Mouse (Mus musculus) liver, embryonic 14.5 days (tissue): ENCODE data around the gene Gm13285. TPM values are rescaled to one million over a fixed set of nuclear protein-coding genes. Genes with fewer than 3 reads are reported as not detected.

Experiments used
- ATAC-seq: fragments of 200-750 bp; cut with Nextera tagmentation; 2 replicates; pipeline ENCODE4 v1.8.0; 2017; ENCODE audit warnings: moderate number of reproducible peaks, mild to moderate bottlenecking, moderate library complexity; ENCODE audit not compliant: insufficient read depth
- DNase-seq, 3 experiments: peaks; one replicate each; pipeline ENCODE4 v3.0.0-alpha.2; 2012 to 2013; ENCODE audit warnings: low read depth in 3 of 3, low spot score in 3 of 3
- H3K27ac ChIP-seq: fragments of 300-500 bp; sonication (generic); 2 replicates; pipeline ENCODE4 v1.5.1; 2014; ENCODE audit warnings: moderate library complexity, mild to moderate bottlenecking, control low read depth, inconsistent platforms
- H3K27me3 ChIP-seq: fragments of 300-500 bp; sonication (generic); 2 replicates; pipeline ENCODE4 v1.6.1; 2014; ENCODE audit warnings: mild to moderate bottlenecking, low read length, moderate library complexity; ENCODE audit not compliant: control insufficient read depth, insufficient read depth
- H3K36me3 ChIP-seq: fragments of 300-500 bp; sonication (generic); replicated peaks from 2 replicates; pipeline ENCODE4 v1.6.1; 2014; ENCODE audit warnings: low read depth; ENCODE audit not compliant: control insufficient read depth, insufficient read depth
- H3K4me1 ChIP-seq, 2 experiments: fragments of 200-500 bp in 1 of 2; fragments of 300-500 bp in 1 of 2; sonication (generic) in 1 of 2; replicated peaks; 2 replicates each; pipeline ENCODE4 v1.6.1; 2012 to 2014; ENCODE audit warnings: antibody characterized with exemption in 1 of 2, inconsistent platforms in 1 of 2, low read length in 1 of 2; ENCODE audit not compliant: control insufficient read depth in 2 of 2, insufficient read depth in 2 of 2
- H3K4me2 ChIP-seq: fragments of 300-500 bp; sonication (generic); 2 replicates; pipeline ENCODE4 v1.6.1; 2014; ENCODE audit warnings: low read depth, mild to moderate bottlenecking, control low read depth, moderate library complexity
- H3K4me3 ChIP-seq, 2 experiments: fragments of 200-500 bp in 1 of 2; fragments of 300-500 bp in 1 of 2; sonication (generic) in 1 of 2; 2 replicates each; pipeline ENCODE4 v1.5.1; 2012 to 2014; ENCODE audit warnings: low read depth in 2 of 2, low read length in 2 of 2, mild to moderate bottlenecking in 2 of 2, control low read depth in 1 of 2, inconsistent platforms in 1 of 2, moderate library complexity in 1 of 2; ENCODE audit not compliant: insufficient read depth in 1 of 2
- H3K9ac ChIP-seq: fragments of 300-500 bp; sonication (generic); replicated peaks from 2 replicates; pipeline ENCODE4 v1.6.1; 2014; ENCODE audit warnings: mild to moderate bottlenecking, control low read depth, moderate library complexity
- H3K9me3 ChIP-seq: fragments of 300-500 bp; sonication (generic); 2 replicates; pipeline ENCODE4 v1.6.1; 2016; ENCODE audit warnings: low read length, mixed read lengths; ENCODE audit not compliant: control insufficient read depth
- CTCF ChIP-seq: IDR thresholded peaks from 2 replicates; pipeline ENCODE4 v1.5.1; 2016; ENCODE audit warnings: antibody characterized with exemption, low read depth, control low read depth
- EP300 ChIP-seq: IDR thresholded peaks from 2 replicates; pipeline ENCODE4 v1.6.1; 2016; ENCODE audit warnings: antibody characterized with exemption, low read depth
- WGBS: fragments of 180-500 bp; shearing (Covaris S2); extraction: QIAGEN DNeasy Blood & Tissue Kit; methylation state at CpG from one replicate; pipeline ENCODE4 v1.1.7; 2014; ENCODE audit not compliant: insufficient replicate concordance; 5-methylcytosine and 5-hydroxymethylcytosine counted together
- polyA plus RNA-seq, 2 experiments: library from polyadenylated mRNA; depleted of rRNA in 1 of 2; stranded (reverse) in 1 of 2; unstranded in 1 of 2; fragments of >200 nt; fragmentation: Nextera tagmentation in 1 of 2; extraction: Ambion mirVana in 1 of 2; gene quantifications; 2 replicates each; pipeline versions ENCODE4 v1.2.1 to v1.2.3; 2012 to 2014

Gm13285 gene
- polyA plus RNA-seq, 2 experiments: not detected

- ATAC-seq (no peak), DNase-seq (no peak)
- H3K36me3 ChIP-seq: no peaks in the 10 kb centered on the region
- H3K4me3 ChIP-seq: no peak overlapping the region
- no peak overlapping the region for H3K27ac ChIP-seq
- H3K9me3 ChIP-seq: no peaks in the 10 kb centered on the region
- no peaks in the 10 kb centered on the region for H3K4me1 ChIP-seq
- H3K27me3 ChIP-seq: no peaks in the 10 kb centered on the region
- H3K9ac ChIP-seq: no peak overlapping the region
- WGBS: 27% methylated on average over 3 of the region's 3 CpGs
- TF ChIP-seq CTCF (peak; percentile 41; the same call in 1 of the 2 replicates), EP300 (no peak)
- H3K4me2 ChIP-seq: no peak overlapping the region
Measured at GRCm38 (mm10) chr4:88838828-88839227, 39.4 kb downstream of the Gm13285 start.

GRCm38 (mm10) chr4:88840058-88840457 is 40.6 kb downstream of the Gm13285 start:
- Histone ChIP-seq H3K27ac (no peak overlapping the region), H3K9ac (no peak overlapping the region), H3K4me3 (no peak overlapping the region), H3K36me3 (no peaks in the 10 kb centered on the region), H3K4me2 (no peak overlapping the region), H3K9me3 (no peaks in the 10 kb centered on the region), H3K27me3 (no peaks in the 10 kb centered on the region), H3K4me1 (no peaks in the 10 kb centered on the region)
- TF ChIP-seq CTCF: no peak
- no peak for TF ChIP-seq EP300
- 43% methylated on average over 3 of the region's 3 CpGs for WGBS
- DNase-seq: no peak
- ATAC-seq: no peak

DNA sequence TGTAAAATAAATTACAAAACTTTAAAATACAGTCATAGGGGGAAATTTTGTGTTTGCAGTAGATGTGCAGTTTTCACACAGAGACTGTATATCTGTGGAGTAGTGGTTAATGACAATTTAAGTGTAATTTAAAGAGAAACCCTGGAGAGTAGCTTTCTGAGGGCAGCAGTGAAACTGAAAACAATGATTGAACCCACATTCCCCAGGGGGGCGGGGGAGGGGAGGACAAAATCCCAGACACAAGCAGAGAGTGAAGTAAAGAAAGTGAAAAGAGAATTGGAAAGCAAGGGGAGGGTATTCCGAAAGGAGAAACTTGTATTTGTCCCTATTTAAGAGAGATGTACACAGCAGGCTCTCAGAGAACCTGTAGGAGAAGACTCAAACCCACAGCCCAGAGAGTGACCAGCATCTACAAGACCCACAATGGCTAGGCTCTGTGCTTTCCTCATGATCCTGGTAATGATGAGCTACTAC is 42.0 kb downstream of the Gm13285 start, which contains the start of gene Ifna4:
Gene Ifna4 (plus strand): TSS at position 424 of the 474 bp plus-strand sequence.
- no peak for TF ChIP-seq CTCF
- Histone ChIP-seq H3K4me1 (no peaks in the 10 kb centered on the region), H3K27me3 (no peaks in the 10 kb centered on the region), H3K9me3 (no peaks in the 10 kb centered on the region), H3K27ac (no peak within 1 kb of the TSS), H3K4me2 (no peak within 1 kb of the TSS), H3K36me3 (no peaks in the 10 kb centered on the region), H3K4me3 (no peak within 1 kb of the TSS), H3K9ac (no peak within 1 kb of the TSS)
- DNase-seq (no peak), ATAC-seq (no peak)
- WGBS: 35% methylated on average over 2 of the region's 2 CpGs

GRCm38 (mm10) chr4:88845334-88845733 is 45.9 kb downstream of the Gm13285 start:
- H3K4me2 ChIP-seq: no peak overlapping the region
- H3K9ac ChIP-seq: no peak overlapping the region
- H3K4me1 ChIP-seq: no peaks in the 10 kb centered on the region
- H3K27me3 ChIP-seq: no peaks in the 10 kb centered on the region
- H3K4me3 ChIP-seq: no peak overlapping the region
- TF ChIP-seq CTCF (no peak; the same call in 1 of the 2 replicates), EP300 (no peak)
- H3K27ac ChIP-seq: no peak overlapping the region
- no peaks in the 10 kb centered on the region for H3K36me3 ChIP-seq
- 27% methylated on average over 2 of the region's 2 CpGs for WGBS
- ATAC-seq: no peak
- no peak for DNase-seq
- H3K9me3 ChIP-seq: no peaks in the 10 kb centered on the region

DNA sequence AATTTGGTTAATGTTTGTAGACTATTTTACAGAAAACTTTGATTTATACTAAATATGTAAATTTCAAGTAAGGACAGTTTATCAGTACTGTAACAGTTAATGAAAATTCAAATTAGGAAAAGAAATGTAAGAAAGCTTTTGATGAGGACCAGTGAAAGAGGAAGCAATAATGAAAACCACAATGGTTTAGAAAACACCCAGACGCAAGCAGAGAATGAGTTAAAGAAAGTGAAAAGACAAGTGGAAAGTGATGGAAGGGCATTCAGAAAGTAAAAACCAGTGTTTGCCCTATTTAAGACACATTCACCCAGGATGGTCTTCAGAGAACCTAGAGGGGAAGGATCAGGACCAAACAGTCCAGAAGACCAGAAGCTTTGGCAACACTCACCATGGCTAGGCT is 50.2 kb downstream of the Gm13285 start, which contains the start of gene Ifna1:
Gene Ifna1 (plus strand): TSS at position 390 of the 400 bp plus-strand sequence.
- Histone ChIP-seq H3K27ac (no peak within 1 kb of the TSS), H3K4me1 (no peaks in the 10 kb centered on the region), H3K9me3 (no peaks in the 10 kb centered on the region), H3K36me3 (no peaks in the 10 kb centered on the region), H3K27me3 (no peaks in the 10 kb centered on the region), H3K4me2 (no peak within 1 kb of the TSS), H3K4me3 (no peak within 1 kb of the TSS), H3K9ac (no peak within 1 kb of the TSS)
- DNase-seq (no peak), ATAC-seq (no peak)
- WGBS: 18% methylated on average over 1 of the region's 1 CpGs
- TF ChIP-seq EP300: no peak
- no peak for TF ChIP-seq CTCF

Other genes starting within 250 kb of the Gm13285 start
Only the 30 nearest of the 31 such genes appear.
- gene Ifna14, start 227.9 kb upstream of the Gm13285 start, polyA plus RNA-seq (2012; rRNA removed): not detected in 2 replicates
- gene Ifna14, start 227.9 kb upstream of the Gm13285 start, polyA plus RNA-seq (2014; fragmentation: Nextera tagmentation; extraction: Ambion mirVana): not detected in 2 replicates
- gene Ifna9, start 207.3 kb upstream of the Gm13285 start, polyA plus RNA-seq (2012; rRNA removed): not detected in 2 replicates
- gene Ifna9, start 207.3 kb upstream of the Gm13285 start, polyA plus RNA-seq (2014; fragmentation: Nextera tagmentation; extraction: Ambion mirVana): not detected in 2 replicates
- gene Ifna12, start 196.3 kb upstream of the Gm13285 start, polyA plus RNA-seq (2012; rRNA removed): not detected in 2 replicates
- not detected in 2 replicates for gene Ifna12, start 196.3 kb upstream of the Gm13285 start, polyA plus RNA-seq (2014; fragmentation: Nextera tagmentation; extraction: Ambion mirVana)
- gene C87499, start 165.3 kb upstream of the Gm13285 start, polyA plus RNA-seq (2012; rRNA removed): not detected in 2 replicates
- gene C87499, start 165.3 kb upstream of the Gm13285 start, polyA plus RNA-seq (2014; fragmentation: Nextera tagmentation; extraction: Ambion mirVana): not detected in 2 replicates
- not detected in 2 replicates for gene Ifna13, start 155.2 kb upstream of the Gm13285 start, polyA plus RNA-seq (2012; rRNA removed)
- not detected in 2 replicates for gene Ifna13, start 155.2 kb upstream of the Gm13285 start, polyA plus RNA-seq (2014; fragmentation: Nextera tagmentation; extraction: Ambion mirVana)
- not detected in 2 replicates for gene Ifna16, start 122.7 kb upstream of the Gm13285 start, polyA plus RNA-seq (2012; rRNA removed)
- gene Ifna16, start 122.7 kb upstream of the Gm13285 start, polyA plus RNA-seq (2014; fragmentation: Nextera tagmentation; extraction: Ambion mirVana): not detected in 2 replicates
- not detected in 2 replicates for gene Ifna2, start 115.8 kb upstream of the Gm13285 start, polyA plus RNA-seq (2012; rRNA removed)
- gene Ifna2, start 115.8 kb upstream of the Gm13285 start, polyA plus RNA-seq (2014; fragmentation: Nextera tagmentation; extraction: Ambion mirVana): not detected in 2 replicates
- gene Ifnab, start 108.3 kb upstream of the Gm13285 start, polyA plus RNA-seq (2012; rRNA removed): not detected in 2 replicates
- gene Ifnab, start 108.3 kb upstream of the Gm13285 start, polyA plus RNA-seq (2014; fragmentation: Nextera tagmentation; extraction: Ambion mirVana): not detected in 2 replicates
- 0.08 and 0.13 TPM in 2 replicates for gene Gm26566, start 77.9 kb upstream of the Gm13285 start, polyA plus RNA-seq (2012; rRNA removed)
- 0.24 and 0.43 TPM in 2 replicates for gene Gm26566, start 77.9 kb upstream of the Gm13285 start, polyA plus RNA-seq (2014; fragmentation: Nextera tagmentation; extraction: Ambion mirVana)
- gene Klhl9, start 77.2 kb upstream of the Gm13285 start, polyA plus RNA-seq (2012; rRNA removed): 6.4 and 9.1 TPM in 2 replicates
- gene Klhl9, start 77.2 kb upstream of the Gm13285 start, polyA plus RNA-seq (2014; fragmentation: Nextera tagmentation; extraction: Ambion mirVana): 26.5 and 28.1 TPM in 2 replicates
- gene Gm13271, start 44.8 kb upstream of the Gm13285 start, polyA plus RNA-seq (2012; rRNA removed): not detected in 2 replicates
- not detected in 2 replicates for gene Gm13271, start 44.8 kb upstream of the Gm13285 start, polyA plus RNA-seq (2014; fragmentation: Nextera tagmentation; extraction: Ambion mirVana)
- gene Gm13283, start 39.5 kb upstream of the Gm13285 start, polyA plus RNA-seq (2012; rRNA removed): 0.02 TPM in 1 of 2 replicates, not detected in the other
- 0.15 TPM in 1 of 2 replicates, not detected in the other for gene Gm13283, start 39.5 kb upstream of the Gm13285 start, polyA plus RNA-seq (2014; fragmentation: Nextera tagmentation; extraction: Ambion mirVana)
- not detected in 2 replicates for gene Gm13290, start 25.8 kb upstream of the Gm13285 start, polyA plus RNA-seq (2012; rRNA removed)
- 0.14 TPM in 1 of 2 replicates, not detected in the other for gene Gm13290, start 25.8 kb upstream of the Gm13285 start, polyA plus RNA-seq (2014; fragmentation: Nextera tagmentation; extraction: Ambion mirVana)
- gene Gm13289, start 22.7 kb upstream of the Gm13285 start, polyA plus RNA-seq (2012; rRNA removed): not detected in 2 replicates
- gene Gm13289, start 22.7 kb upstream of the Gm13285 start, polyA plus RNA-seq (2014; fragmentation: Nextera tagmentation; extraction: Ambion mirVana): not detected in 2 replicates
- not detected in 2 replicates for gene Gm13272, start 19.8 kb upstream of the Gm13285 start, polyA plus RNA-seq (2012; rRNA removed)
- gene Gm13272, start 19.8 kb upstream of the Gm13285 start, polyA plus RNA-seq (2014; fragmentation: Nextera tagmentation; extraction: Ambion mirVana): not detected in 2 replicates
- not detected in 2 replicates for gene Ifnz, start 17.5 kb upstream of the Gm13285 start, polyA plus RNA-seq (2012; rRNA removed)
- not detected in 2 replicates for gene Ifnz, start 17.5 kb upstream of the Gm13285 start, polyA plus RNA-seq (2014; fragmentation: Nextera tagmentation; extraction: Ambion mirVana)
- gene Gm13276, start 14.0 kb upstream of the Gm13285 start, polyA plus RNA-seq (2012; rRNA removed): not detected in 2 replicates
- not detected in 2 replicates for gene Gm13276, start 14.0 kb upstream of the Gm13285 start, polyA plus RNA-seq (2014; fragmentation: Nextera tagmentation; extraction: Ambion mirVana)
- not detected in 2 replicates for gene Gm13277, start 11.0 kb upstream of the Gm13285 start, polyA plus RNA-seq (2012; rRNA removed)
- gene Gm13277, start 11.0 kb upstream of the Gm13285 start, polyA plus RNA-seq (2014; fragmentation: Nextera tagmentation; extraction: Ambion mirVana): not detected in 2 replicates
- not detected in 2 replicates for gene Gm13278, start 8.1 kb upstream of the Gm13285 start, polyA plus RNA-seq (2012; rRNA removed)
- not detected in 2 replicates for gene Gm13278, start 8.1 kb upstream of the Gm13285 start, polyA plus RNA-seq (2014; fragmentation: Nextera tagmentation; extraction: Ambion mirVana)
- gene Gm13275, start 5.2 kb upstream of the Gm13285 start, polyA plus RNA-seq (2012; rRNA removed): not detected in 2 replicates
- gene Gm13275, start 5.2 kb upstream of the Gm13285 start, polyA plus RNA-seq (2014; fragmentation: Nextera tagmentation; extraction: Ambion mirVana): not detected in 2 replicates
- gene Gm13279, start 2.3 kb upstream of the Gm13285 start, polyA plus RNA-seq (2012; rRNA removed): not detected in 2 replicates
- gene Gm13279, start 2.3 kb upstream of the Gm13285 start, polyA plus RNA-seq (2014; fragmentation: Nextera tagmentation; extraction: Ambion mirVana): not detected in 2 replicates
- gene Gm13287, start 3.6 kb downstream of the Gm13285 start, polyA plus RNA-seq (2012; rRNA removed): not detected in 2 replicates
- not detected in 2 replicates for gene Gm13287, start 3.6 kb downstream of the Gm13285 start, polyA plus RNA-seq (2014; fragmentation: Nextera tagmentation; extraction: Ambion mirVana)
- not detected in 2 replicates for gene Gm13288, start 5.9 kb downstream of the Gm13285 start, polyA plus RNA-seq (2012; rRNA removed)
- gene Gm13288, start 5.9 kb downstream of the Gm13285 start, polyA plus RNA-seq (2014; fragmentation: Nextera tagmentation; extraction: Ambion mirVana): not detected in 2 replicates
- gene Ifna7, start 16.6 kb downstream of the Gm13285 start, polyA plus RNA-seq (2012; rRNA removed): not detected in 2 replicates
- not detected in 2 replicates for gene Ifna7, start 16.6 kb downstream of the Gm13285 start, polyA plus RNA-seq (2014; fragmentation: Nextera tagmentation; extraction: Ambion mirVana)
- not detected in 2 replicates for gene Ifna11, start 20.3 kb downstream of the Gm13285 start, polyA plus RNA-seq (2012; rRNA removed)
- gene Ifna11, start 20.3 kb downstream of the Gm13285 start, polyA plus RNA-seq (2014; fragmentation: Nextera tagmentation; extraction: Ambion mirVana): not detected in 2 replicates
- gene Ifna6, start 27.8 kb downstream of the Gm13285 start, polyA plus RNA-seq (2012; rRNA removed): not detected in 2 replicates
- not detected in 2 replicates for gene Ifna6, start 27.8 kb downstream of the Gm13285 start, polyA plus RNA-seq (2014; fragmentation: Nextera tagmentation; extraction: Ambion mirVana)
- not detected in 2 replicates for gene Ifna5, start 35.9 kb downstream of the Gm13285 start, polyA plus RNA-seq (2012; rRNA removed)
- not detected in 2 replicates for gene Ifna5, start 35.9 kb downstream of the Gm13285 start, polyA plus RNA-seq (2014; fragmentation: Nextera tagmentation; extraction: Ambion mirVana)
- not detected in 2 replicates for gene Ifna4, start 42.2 kb downstream of the Gm13285 start, polyA plus RNA-seq (2012; rRNA removed)
- not detected in 2 replicates for gene Ifna4, start 42.2 kb downstream of the Gm13285 start, polyA plus RNA-seq (2014; fragmentation: Nextera tagmentation; extraction: Ambion mirVana)
- not detected in 2 replicates for gene Ifna1, start 50.4 kb downstream of the Gm13285 start, polyA plus RNA-seq (2012; rRNA removed)
- not detected in 2 replicates for gene Ifna1, start 50.4 kb downstream of the Gm13285 start, polyA plus RNA-seq (2014; fragmentation: Nextera tagmentation; extraction: Ambion mirVana)
- gene Ifne, start 80.5 kb downstream of the Gm13285 start, polyA plus RNA-seq (2012; rRNA removed): not detected in 2 replicates
- not detected in 2 replicates for gene Ifne, start 80.5 kb downstream of the Gm13285 start, polyA plus RNA-seq (2014; fragmentation: Nextera tagmentation; extraction: Ambion mirVana)